Mouse (Mus musculus): ENCODE data around the gene Fgfr2.

The Fgfr2 gene

DNA sequence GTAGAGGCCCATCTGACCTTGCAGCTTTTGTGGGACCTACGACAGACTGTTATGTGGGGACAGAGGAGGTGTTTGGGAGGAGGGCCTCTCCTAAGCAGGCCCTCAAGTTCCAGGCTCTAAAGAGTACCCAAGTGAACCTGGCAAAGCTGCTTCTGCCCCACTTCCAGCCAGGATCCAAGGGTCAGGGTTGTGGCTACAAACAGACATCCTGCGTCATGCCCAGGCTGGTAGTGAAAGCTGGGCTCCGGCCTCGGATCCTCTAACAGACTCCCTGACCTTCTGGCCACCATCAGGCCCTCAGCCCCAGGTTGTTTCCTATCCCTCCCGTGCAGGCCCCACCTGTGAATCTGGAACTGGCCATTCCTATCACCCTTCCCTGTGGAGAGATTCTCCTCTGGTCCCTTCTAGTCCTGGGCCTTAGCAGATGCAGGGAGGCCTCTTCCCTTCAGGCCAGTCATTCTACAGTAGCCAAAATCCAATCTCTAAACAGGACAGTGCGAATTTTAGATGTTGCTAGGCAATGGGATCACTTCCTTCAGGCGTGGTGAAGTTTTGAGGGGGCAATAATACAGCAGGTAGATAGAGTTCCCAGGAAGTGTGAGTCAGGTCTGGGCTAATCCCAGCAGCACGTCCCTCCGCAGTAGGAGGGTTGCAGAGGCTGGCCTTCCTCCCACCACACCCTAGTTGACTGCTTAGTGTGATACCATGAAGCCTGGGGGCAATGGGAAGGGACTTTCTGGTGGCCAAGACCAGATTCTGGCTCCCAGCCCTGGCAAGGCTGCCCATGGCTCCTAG lies 419.4 kb downstream of the Fgfr2 start:
- Histone ChIP-seq H3K9me3 (ENCODE audit: low read length) (no peaks in the 10 kb centered on the region), H3K4me3 (replicated peaks; ENCODE audit: low read length) (no peak overlapping the region), H3K27me3 (ENCODE audit: insufficient read depth, low read length) (peaks cover 24% of the 10 kb centered on the region), H3K4me1 (replicated peaks; ENCODE audit: low read depth, low read length) (peaks cover 10% of the 10 kb centered on the region; the same call in 1 of the 2 replicates), H3K36me3 (ENCODE audit: insufficient read depth, low read length) (no peaks in the 10 kb centered on the region)
- TF ChIP-seq NANOG (IDR thresholded peaks at IDR 0.05; ENCODE audit: borderline replicate concordance, low read length), result no peak
- no peak for TF ChIP-seq CTCF (conservative IDR thresholded peaks at IDR 0.05; ENCODE audit: low read length)
- no peak for TF ChIP-seq POU5F1 (IDR thresholded peaks at IDR 0.05; ENCODE audit: borderline replicate concordance, low read length)

GRCm38 (mm10) chr7:132702492-132703070 lies 420.6 kb downstream of the Fgfr2 start:
- TF ChIP-seq CTCF (conservative IDR thresholded peaks at IDR 0.05; ENCODE audit: low read length), result no peak
- no peak for TF ChIP-seq POU5F1 (IDR thresholded peaks at IDR 0.05; ENCODE audit: borderline replicate concordance, low read length)
- no peak for TF ChIP-seq NANOG (IDR thresholded peaks at IDR 0.05; ENCODE audit: borderline replicate concordance, low read length)
- peaks cover 10% of the 10 kb centered on the region; the same call in 1 of the 2 replicates for H3K4me1 ChIP-seq (replicated peaks; ENCODE audit: low read depth, low read length)
- no peaks in the 10 kb centered on the region for H3K36me3 ChIP-seq (ENCODE audit: insufficient read depth, low read length)
- peaks cover 25% of the 10 kb centered on the region for H3K27me3 ChIP-seq (ENCODE audit: insufficient read depth, low read length)
- no peaks in the 10 kb centered on the region for H3K9me3 ChIP-seq (ENCODE audit: low read length)
- no peak overlapping the region for H3K4me3 ChIP-seq (replicated peaks; ENCODE audit: low read length)

GRCm38 (mm10) chr7:132702024-132702423 lies 421.1 kb downstream of the Fgfr2 start:
- Histone ChIP-seq H3K36me3 (ENCODE audit: insufficient read depth, low read length) (no peaks in the 10 kb centered on the region), H3K27me3 (ENCODE audit: insufficient read depth, low read length) (peaks cover 24% of the 10 kb centered on the region), H3K4me1 (replicated peaks; ENCODE audit: low read depth, low read length) (peaks cover 10% of the 10 kb centered on the region; the same call in 1 of the 2 replicates)

GRCm38 (mm10) chr7:132701412-132701811 lies 421.7 kb downstream of the Fgfr2 start:
- H3K4me3 ChIP-seq (replicated peaks; ENCODE audit: low read length), result no peak overlapping the region
- no peak for TF ChIP-seq POU5F1 (IDR thresholded peaks at IDR 0.05; ENCODE audit: borderline replicate concordance, low read length)
- TF ChIP-seq NANOG (IDR thresholded peaks at IDR 0.05; ENCODE audit: borderline replicate concordance, low read length), result no peak

More at GRCm38 (mm10) chr7:132702024-132702423, 421.1 kb downstream of the Fgfr2 start:
- TF ChIP-seq POU5F1 (IDR thresholded peaks at IDR 0.05; ENCODE audit: borderline replicate concordance, low read length), result no peak
- TF ChIP-seq NANOG (IDR thresholded peaks at IDR 0.05; ENCODE audit: borderline replicate concordance, low read length), result no peak
- no peak for TF ChIP-seq CTCF (conservative IDR thresholded peaks at IDR 0.05; ENCODE audit: low read length)
- Histone ChIP-seq H3K4me3 (replicated peaks; ENCODE audit: low read length) (no peak overlapping the region), H3K9me3 (ENCODE audit: low read length) (no peaks in the 10 kb centered on the region)

DNA sequence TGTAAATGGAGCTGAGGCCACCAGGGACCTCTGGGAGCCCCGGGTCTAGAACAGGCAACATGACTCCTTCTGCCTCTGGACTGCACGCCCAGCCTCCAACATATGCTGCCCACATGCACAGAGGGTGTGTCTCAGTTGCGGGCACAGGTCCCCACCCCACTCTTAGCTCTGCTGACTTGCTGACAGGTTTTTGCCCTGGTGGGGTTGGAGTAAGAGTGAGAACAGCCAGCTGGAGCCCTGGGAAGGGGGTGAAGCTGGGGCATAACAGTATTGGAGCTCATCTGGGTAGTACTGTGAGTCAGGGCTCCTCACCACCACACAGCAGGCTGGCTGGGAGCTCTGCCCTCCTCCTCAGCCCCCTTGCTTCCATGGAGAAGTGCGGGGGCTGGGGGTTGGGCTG lies 423.0 kb downstream of the Fgfr2 start:
- H3K9me3 ChIP-seq (ENCODE audit: low read length), result no peaks in the 10 kb centered on the region
- peaks cover 10% of the 10 kb centered on the region; the same call in 1 of the 2 replicates for H3K4me1 ChIP-seq (replicated peaks; ENCODE audit: low read depth, low read length)
- H3K4me3 ChIP-seq (replicated peaks; ENCODE audit: low read length), result no peak overlapping the region
- TF ChIP-seq POU5F1 (IDR thresholded peaks at IDR 0.05; ENCODE audit: borderline replicate concordance, low read length) (no peak), NANOG (IDR thresholded peaks at IDR 0.05; ENCODE audit: borderline replicate concordance, low read length) (no peak), CTCF (conservative IDR thresholded peaks at IDR 0.05; ENCODE audit: low read length) (no peak)
- peaks cover 28% of the 10 kb centered on the region for H3K27me3 ChIP-seq (ENCODE audit: insufficient read depth, low read length)
- no peaks in the 10 kb centered on the region for H3K36me3 ChIP-seq (ENCODE audit: insufficient read depth, low read length)

More at GRCm38 (mm10) chr7:132701412-132701811, 421.7 kb downstream of the Fgfr2 start:
- Histone ChIP-seq H3K4me1 (replicated peaks; ENCODE audit: low read depth, low read length) (peaks cover 10% of the 10 kb centered on the region; the same call in 1 of the 2 replicates), H3K27me3 (ENCODE audit: insufficient read depth, low read length) (peaks cover 28% of the 10 kb centered on the region), H3K36me3 (ENCODE audit: insufficient read depth, low read length) (no peaks in the 10 kb centered on the region), H3K9me3 (ENCODE audit: low read length) (no peaks in the 10 kb centered on the region)

DNA sequence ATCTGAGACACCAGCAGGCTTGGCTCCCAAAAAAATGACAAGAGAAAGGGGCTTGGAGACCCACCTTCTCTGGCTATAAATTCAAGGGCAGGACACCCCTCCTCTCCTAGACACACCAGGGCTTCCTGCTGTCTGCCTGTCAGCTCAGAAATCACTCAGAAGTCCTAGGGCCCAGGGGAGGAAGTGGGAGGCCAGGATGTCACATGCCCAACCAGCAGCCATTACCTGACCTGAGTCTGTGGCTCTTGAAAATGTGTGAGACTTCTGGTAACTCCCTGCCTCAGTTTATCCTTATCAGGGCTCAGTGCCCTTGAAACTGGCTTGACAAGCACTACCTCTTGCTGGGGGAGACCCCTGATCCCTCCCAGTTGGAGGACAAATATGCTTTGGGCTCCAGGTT lies 423.5 kb downstream of the Fgfr2 start:
- 0 out of 2 replicates have a peak, but pooled peaks cover 2% of the 10 kb centered on the region for H3K9me3 ChIP-seq (ENCODE audit: low read length)
- no peaks in the 10 kb centered on the region for H3K36me3 ChIP-seq (ENCODE audit: insufficient read depth, low read length)
- TF ChIP-seq CTCF (conservative IDR thresholded peaks at IDR 0.05; ENCODE audit: low read length) (no peak), NANOG (IDR thresholded peaks at IDR 0.05; ENCODE audit: borderline replicate concordance, low read length) (no peak), POU5F1 (IDR thresholded peaks at IDR 0.05; ENCODE audit: borderline replicate concordance, low read length) (no peak)
- H3K4me3 ChIP-seq (replicated peaks; ENCODE audit: low read length), result no peak overlapping the region
- peaks cover 10% of the 10 kb centered on the region; the same call in 1 of the 2 replicates for H3K4me1 ChIP-seq (replicated peaks; ENCODE audit: low read depth, low read length)
- H3K27me3 ChIP-seq (ENCODE audit: insufficient read depth, low read length), result peaks cover 25% of the 10 kb centered on the region

DNA sequence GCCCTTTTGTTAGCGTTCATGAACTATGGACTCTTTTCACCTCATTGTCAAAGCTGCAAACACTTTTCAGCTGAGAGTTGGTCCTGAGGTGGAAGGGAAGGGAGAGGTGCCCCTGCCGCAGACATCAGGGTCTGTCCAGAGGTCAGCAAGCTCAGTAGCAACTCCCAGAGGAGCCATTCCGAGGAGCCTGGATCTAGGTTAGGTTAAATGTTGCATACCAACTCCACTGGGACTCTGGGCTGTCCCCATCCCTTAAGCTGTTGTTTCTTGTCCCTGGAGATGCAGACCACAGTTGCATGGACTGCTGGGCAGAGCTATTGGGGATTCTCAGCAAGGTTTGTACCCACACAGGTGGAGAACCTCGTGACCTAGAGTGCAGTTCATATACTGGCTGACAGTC lies 424.0 kb downstream of the Fgfr2 start:
- H3K36me3 ChIP-seq (ENCODE audit: insufficient read depth, low read length), result no peaks in the 10 kb centered on the region
- H3K9me3 ChIP-seq (ENCODE audit: low read length), result 0 out of 2 replicates have a peak, but pooled peaks cover 2% of the 10 kb centered on the region
- no peak overlapping the region for H3K4me3 ChIP-seq (replicated peaks; ENCODE audit: low read length)
- TF ChIP-seq NANOG (IDR thresholded peaks at IDR 0.05; ENCODE audit: borderline replicate concordance, low read length) (no peak), POU5F1 (IDR thresholded peaks at IDR 0.05; ENCODE audit: borderline replicate concordance, low read length) (no peak), CTCF (conservative IDR thresholded peaks at IDR 0.05; ENCODE audit: low read length) (no peak)
- H3K4me1 ChIP-seq (replicated peaks; ENCODE audit: low read depth, low read length), result peaks cover 10% of the 10 kb centered on the region; the same call in 1 of the 2 replicates
- H3K27me3 ChIP-seq (ENCODE audit: insufficient read depth, low read length), result peaks cover 20% of the 10 kb centered on the region

GRCm38 (mm10) chr7:132698737-132699136 lies 424.4 kb downstream of the Fgfr2 start:
- Histone ChIP-seq H3K4me3 (replicated peaks; ENCODE audit: low read length) (no peak overlapping the region), H3K9me3 (ENCODE audit: low read length) (0 out of 2 replicates have a peak, but pooled peaks cover 2% of the 10 kb centered on the region), H3K27me3 (ENCODE audit: insufficient read depth, low read length) (peaks cover 16% of the 10 kb centered on the region; the same call in 1 of the 2 replicates), H3K4me1 (replicated peaks; ENCODE audit: low read depth, low read length) (peaks cover 10% of the 10 kb centered on the region; the same call in 1 of the 2 replicates), H3K36me3 (ENCODE audit: insufficient read depth, low read length) (no peaks in the 10 kb centered on the region)
- TF ChIP-seq CTCF (conservative IDR thresholded peaks at IDR 0.05; ENCODE audit: low read length), result no peak
- TF ChIP-seq POU5F1 (IDR thresholded peaks at IDR 0.05; ENCODE audit: borderline replicate concordance, low read length), result no peak
- TF ChIP-seq NANOG (IDR thresholded peaks at IDR 0.05; ENCODE audit: borderline replicate concordance, low read length), result no peak

All from E14TG2a.4 (cell line).